Mouse (Mus musculus): Measurements from ENCODE around the gene Csrnp2.

DNA sequence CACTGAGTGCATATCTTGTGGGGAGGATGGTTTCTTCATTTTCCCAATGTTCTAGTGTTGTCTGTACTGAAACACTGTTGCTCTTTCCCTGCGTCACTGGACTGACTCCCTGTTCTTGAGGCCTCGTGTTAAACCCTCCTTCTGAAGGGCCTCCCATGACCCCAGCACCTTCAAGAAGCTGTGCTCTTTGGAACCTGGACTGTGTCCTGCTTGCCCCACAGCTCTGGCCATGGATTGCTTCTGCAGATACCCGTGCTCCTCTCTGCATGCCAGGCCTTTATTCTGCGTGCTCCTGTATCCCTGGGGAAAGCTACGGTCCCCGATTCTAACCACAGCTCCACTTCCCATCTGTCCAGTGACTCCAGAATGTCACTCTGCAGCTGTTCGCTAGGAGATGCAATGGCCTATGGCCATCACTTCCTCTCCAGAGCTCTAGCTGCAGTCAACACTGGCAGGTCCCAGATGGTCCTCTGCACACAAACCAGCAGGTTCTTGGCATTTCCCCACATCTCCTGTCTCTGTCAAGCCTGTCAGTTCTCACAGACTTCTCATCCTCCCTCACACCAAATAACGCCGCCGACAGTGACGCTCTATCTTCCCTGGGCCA is 65.2 kb downstream of the Csrnp2 start:
- TF ChIP-seq MAFK (IDR thresholded peaks at IDR 0.05; ENCODE audit: insufficient read depth, low read depth, low read length) = no peak
- no peak for TF ChIP-seq ZC3H11A (IDR thresholded peaks at IDR 0.05; ENCODE audit: borderline replicate concordance, low read depth, low read length)
- no peak for TF ChIP-seq ZNF384 (IDR thresholded peaks at IDR 0.05; ENCODE audit: low read depth, low read length)
- TF ChIP-seq HCFC1 (IDR thresholded peaks at IDR 0.05; ENCODE audit: borderline replicate concordance, insufficient read depth, low read length) = no peak
- no peak for TF ChIP-seq CHD2 (IDR thresholded peaks at IDR 0.05; ENCODE audit: low read depth, low read length)

All from ES-E14 (cell line).